Mouse (Mus musculus) intestine, embryonic 16.5 days (tissue): Measurements from ENCODE around the gene Zbtb39. TPM values are rescaled to one million over a fixed set of nuclear protein-coding genes. Genes with fewer than 3 reads are reported as not detected.

ENCODE experiments used
- ATAC-seq: fragments of 200-750 bp; cut with Nextera tagmentation; 2 replicates; pipeline ENCODE4 v1.8.0; 2017; ENCODE audit warnings: moderate TSS enrichment, moderate library complexity
- H3K27ac ChIP-seq: fragments of 300-500 bp; sonication (generic); 2 replicates; pipeline ENCODE4 v1.5.1; 2014; ENCODE audit warnings: mild to moderate bottlenecking, low read length
- H3K27me3 ChIP-seq: fragments of 300-500 bp; sonication (generic); replicated peaks from 2 replicates; pipeline ENCODE4 v1.6.1; 2014; ENCODE audit warnings: low read length, control low read depth, mixed read lengths; ENCODE audit not compliant: control insufficient read depth, insufficient read depth
- H3K36me3 ChIP-seq: fragments of 300-500 bp; sonication (generic); 2 replicates; pipeline ENCODE4 v1.6.1; 2014; ENCODE audit warnings: low read length, control low read depth; ENCODE audit not compliant: control insufficient read depth, insufficient read depth
- H3K4me1 ChIP-seq: fragments of 300-500 bp; sonication (generic); 2 replicates; pipeline ENCODE4 v1.6.1; 2014; ENCODE audit warnings: low read length, control low read depth, mixed read lengths; ENCODE audit not compliant: control insufficient read depth, insufficient read depth
- H3K4me2 ChIP-seq: fragments of 300-500 bp; sonication (generic); 2 replicates; pipeline ENCODE4 v1.6.1; 2014; ENCODE audit warnings: low read depth, low read length, control low read depth
- H3K4me3 ChIP-seq: fragments of 300-500 bp; sonication (generic); 2 replicates; pipeline ENCODE4 v1.5.1; 2014; ENCODE audit warnings: mild to moderate bottlenecking, low read length
- H3K9ac ChIP-seq: fragments of 300-500 bp; sonication (generic); 2 replicates; pipeline ENCODE4 v1.6.1; 2014; ENCODE audit warnings: low read depth, low read length
- H3K9me3 ChIP-seq: fragments of 300-500 bp; sonication (generic); 2 replicates; pipeline ENCODE4 v1.6.1; 2016; ENCODE audit warnings: low read length, control low read depth; ENCODE audit not compliant: control insufficient read depth
- WGBS: fragments of 180-500 bp; shearing (Covaris S2); extraction: QIAGEN DNeasy Blood & Tissue Kit; methylation state at CpG from one replicate; pipeline ENCODE4 v1.1.7; 2014; 5-methylcytosine and 5-hydroxymethylcytosine counted together
- polyA plus RNA-seq: library from polyadenylated mRNA; unstranded; fragments of >200 nt; fragmentation: Nextera tagmentation; extraction: Ambion mirVana; gene quantifications from 2 replicates; pipeline ENCODE4 v1.2.1, GENCODE M21; 2015

Gene Zbtb39
- polyA plus RNA-seq: 1.6 TPM in 2 replicates

GRCm38 (mm10) chr10:127739083-127739660, at the start of gene Zbtb39:
Gene Zbtb39, plus strand, starts transcription at chr10:127739538.
- Histone ChIP-seq H3K4me1 (peaks cover 16% of the 10 kb centered on the region), H3K9ac (peak within 1 kb of the TSS; percentile 95), H3K27ac (peak within 1 kb of the TSS; percentile 91), H3K4me3 (peak within 1 kb of the TSS; percentile 90), H3K36me3 (peaks cover 28% of the 10 kb centered on the region), H3K4me2 (peak within 1 kb of the TSS; percentile 78), H3K27me3 (no peaks in the 10 kb centered on the region), H3K9me3 (no peaks in the 10 kb centered on the region)
- peak; percentile 78 for ATAC-seq
- WGBS: under 1% methylated on average over 25 of the region's 61 CpGs

- H3K4me3 ChIP-seq: no peak overlapping the region
- no peaks in the 10 kb centered on the region for H3K27me3 ChIP-seq
- no peak overlapping the region for H3K4me2 ChIP-seq
- 28% methylated on average over 1 of the region's 1 CpGs for WGBS
- H3K9ac ChIP-seq: no peak overlapping the region
- ATAC-seq: no peak
- no peaks in the 10 kb centered on the region for H3K9me3 ChIP-seq
- no peak overlapping the region for H3K27ac ChIP-seq
- H3K4me1 ChIP-seq: peaks cover 4% of the 10 kb centered on the region; the same call in 1 of the 2 replicates
- 0 out of 2 replicates have a peak, but pooled peaks cover 4% of the 10 kb centered on the region for H3K36me3 ChIP-seq
Observed at GRCm38 (mm10) chr10:127691053-127691452, 48.3 kb upstream of the Zbtb39 start.

- Histone ChIP-seq H3K4me2 (no peak overlapping the region), H3K9me3 (no peaks in the 10 kb centered on the region), H3K36me3 (no peaks in the 10 kb centered on the region), H3K4me1 (peaks cover 4% of the 10 kb centered on the region; the same call in 1 of the 2 replicates), H3K27ac (no peak overlapping the region), H3K27me3 (no peaks in the 10 kb centered on the region), H3K9ac (no peak overlapping the region), H3K4me3 (no peak overlapping the region)
- ATAC-seq: 0 out of 2 replicates have a peak, but pooled peaks have one; percentile 31
- WGBS: 54% methylated on average over 2 of the region's 2 CpGs
Observed at GRCm38 (mm10) chr10:127694636-127695035, 44.7 kb upstream of the Zbtb39 start.

DNA sequence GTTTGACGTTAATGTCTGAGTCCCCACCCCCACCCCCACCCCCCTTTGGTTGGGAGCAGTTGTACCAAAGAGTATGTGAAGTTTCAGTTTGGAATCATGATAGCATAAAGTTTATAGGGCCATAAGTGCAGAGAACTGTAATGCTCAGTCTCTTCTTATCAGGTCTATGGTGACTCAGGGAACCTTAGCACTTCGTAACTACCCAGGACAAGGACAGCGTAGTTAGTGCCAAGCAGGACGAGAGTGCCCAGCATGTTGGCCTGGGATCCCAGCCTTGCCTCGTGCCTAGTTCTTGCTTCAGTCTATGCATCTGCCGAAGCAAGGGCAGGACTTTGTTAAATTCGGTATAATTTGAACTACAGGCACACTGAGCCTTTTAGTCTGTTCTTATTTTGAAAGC, 43.6 kb upstream of the Zbtb39 start:
- ATAC-seq: peak; percentile 79
- no peak overlapping the region for H3K27ac ChIP-seq
- H3K4me2 ChIP-seq: no peak overlapping the region

GRCm38 (mm10) chr10:127698966-127699365, 40.4 kb upstream of the Zbtb39 start:
- no peak for ATAC-seq
- H3K4me2 ChIP-seq: no peak overlapping the region
- no peaks in the 10 kb centered on the region for H3K9me3 ChIP-seq
- no peak overlapping the region for H3K9ac ChIP-seq
- H3K27ac ChIP-seq: no peak overlapping the region
- no peaks in the 10 kb centered on the region for H3K36me3 ChIP-seq
- 91% methylated on average over 7 of the region's 7 CpGs for WGBS
- H3K4me3 ChIP-seq: no peak overlapping the region
- H3K27me3 ChIP-seq: no peaks in the 10 kb centered on the region
- peaks cover 4% of the 10 kb centered on the region; the same call in 1 of the 2 replicates for H3K4me1 ChIP-seq

More for the DNA sequence above, 43.6 kb upstream of the Zbtb39 start:
- H3K9me3 ChIP-seq: no peaks in the 10 kb centered on the region
- H3K27me3 ChIP-seq: no peaks in the 10 kb centered on the region
- 83% methylated on average over 7 of the region's 7 CpGs for WGBS
- H3K36me3 ChIP-seq: no peaks in the 10 kb centered on the region
- no peak overlapping the region for H3K9ac ChIP-seq
- H3K4me1 ChIP-seq: peaks cover 4% of the 10 kb centered on the region; the same call in 1 of the 2 replicates
- no peak overlapping the region for H3K4me3 ChIP-seq

DNA sequence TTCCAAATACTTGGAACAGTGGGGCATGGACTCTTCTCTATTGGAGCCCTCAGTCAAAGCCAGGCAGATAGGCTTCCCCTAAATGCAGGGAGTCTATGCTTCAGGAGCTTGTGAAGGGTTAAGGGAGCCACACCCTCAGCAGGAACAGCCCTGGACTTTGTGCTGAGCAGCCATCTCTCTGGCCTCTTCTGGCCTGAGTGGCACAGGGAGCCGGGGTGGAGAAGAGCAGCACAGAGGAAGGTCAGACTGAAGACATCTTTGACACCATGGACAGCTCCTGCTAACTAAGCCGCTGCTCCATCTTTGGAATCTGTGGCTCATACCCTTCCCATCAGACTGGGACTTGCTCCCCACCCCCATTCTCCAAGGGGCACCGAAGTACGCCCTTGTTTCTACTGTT, 36.0 kb upstream of the Zbtb39 start:
- no peaks in the 10 kb centered on the region for H3K27me3 ChIP-seq
- peak overlapping the region; percentile 53; the same call in 1 of the 2 replicates for H3K27ac ChIP-seq
- H3K4me2 ChIP-seq: peak overlapping the region; percentile 29
- H3K4me3 ChIP-seq: peak overlapping the region; percentile 38
- no peaks in the 10 kb centered on the region for H3K9me3 ChIP-seq
- H3K9ac ChIP-seq: no peak overlapping the region; the same call in 1 of the 2 replicates
- ATAC-seq: peak; percentile 82
- peaks cover 6% of the 10 kb centered on the region for H3K4me1 ChIP-seq
- no peaks in the 10 kb centered on the region for H3K36me3 ChIP-seq
- 28% methylated on average over 4 of the region's 4 CpGs for WGBS

GRCm38 (mm10) chr10:127704293-127704692, 35.0 kb upstream of the Zbtb39 start:
- no peaks in the 10 kb centered on the region for H3K27me3 ChIP-seq
- H3K9ac ChIP-seq: no peak overlapping the region
- no peaks in the 10 kb centered on the region for H3K36me3 ChIP-seq
- ATAC-seq: peak; percentile 91
- peaks cover 6% of the 10 kb centered on the region for H3K4me1 ChIP-seq
- 43% methylated on average over 2 of the region's 2 CpGs for WGBS
- peak overlapping the region; percentile 29 for H3K4me2 ChIP-seq
- peak overlapping the region; percentile 53 for H3K27ac ChIP-seq
- H3K9me3 ChIP-seq: no peaks in the 10 kb centered on the region
- peak overlapping the region; percentile 38 for H3K4me3 ChIP-seq

DNA sequence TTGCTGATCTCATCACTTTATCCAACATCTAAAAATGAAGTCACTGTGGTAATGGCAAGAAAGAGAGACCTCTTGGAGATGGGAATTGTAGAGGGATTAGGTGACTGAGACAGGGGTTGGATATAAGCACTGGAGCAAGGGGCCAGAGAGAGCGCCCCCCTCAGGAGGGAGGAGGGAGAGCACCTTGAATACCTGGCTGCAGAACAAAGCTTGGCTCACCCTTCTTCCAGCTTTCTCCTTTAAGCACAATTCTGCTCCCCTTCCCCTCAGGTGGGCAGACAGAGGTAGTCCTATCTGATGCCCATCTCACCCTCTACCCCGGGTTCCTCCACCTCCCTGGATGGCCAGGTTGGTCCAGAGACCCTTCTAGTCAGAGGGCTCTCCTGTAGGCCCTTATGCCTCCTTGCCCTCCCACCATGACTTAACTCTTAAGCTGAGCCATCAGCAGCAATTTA, 34.5 kb upstream of the Zbtb39 start, which contains the start of gene Myo1a:
TSS of gene Myo1a (plus strand) at position 405 of the 455 bp plus-strand sequence.
- Histone ChIP-seq H3K36me3 (no peaks in the 10 kb centered on the region), H3K9me3 (no peaks in the 10 kb centered on the region), H3K4me2 (peak within 1 kb of the TSS; percentile 35), H3K4me1 (peaks cover 6% of the 10 kb centered on the region), H3K27ac (peak within 1 kb of the TSS; percentile 53), H3K9ac (no peak within 1 kb of the TSS), H3K4me3 (peak within 1 kb of the TSS; percentile 38), H3K27me3 (no peaks in the 10 kb centered on the region)
- WGBS: 54% methylated on average over 2 of the region's 2 CpGs
- ATAC-seq: peak; percentile 3; the same call in 1 of the 2 replicates

DNA sequence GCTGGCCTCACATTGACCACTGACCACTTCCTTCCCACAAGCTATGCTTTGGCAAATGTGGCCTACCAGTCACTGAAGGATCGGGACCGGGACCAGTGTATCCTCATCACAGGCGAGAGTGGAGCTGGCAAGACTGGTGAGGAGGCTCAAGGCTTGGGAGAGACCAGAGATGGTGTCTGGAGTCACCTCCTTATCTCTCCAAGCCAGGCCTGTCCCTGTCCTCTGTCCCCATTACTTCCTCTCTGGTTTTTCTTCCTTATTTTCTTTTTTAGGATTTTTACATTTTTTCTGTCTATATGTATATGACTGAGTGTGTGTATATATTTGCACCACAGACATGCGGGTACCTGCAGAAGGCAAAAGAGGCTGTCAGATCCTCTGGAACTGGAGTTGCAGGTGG, 33.6 kb upstream of the Zbtb39 start:
- WGBS: 90% methylated on average over 4 of the region's 4 CpGs
- ATAC-seq: no peak

More for the DNA sequence above, 33.6 kb upstream of the Zbtb39 start:
- Histone ChIP-seq H3K27me3 (no peaks in the 10 kb centered on the region), H3K9ac (no peak overlapping the region), H3K27ac (no peak overlapping the region), H3K4me1 (peaks cover 6% of the 10 kb centered on the region), H3K4me2 (no peak overlapping the region), H3K36me3 (no peaks in the 10 kb centered on the region), H3K4me3 (no peak overlapping the region), H3K9me3 (no peaks in the 10 kb centered on the region)
